Mouse (Mus musculus): ENCODE results near the gene Kcna6. TPM values are rescaled to one million over a fixed set of nuclear protein-coding genes. Genes with fewer than 3 reads are reported as not detected.

Kcna6 gene
- not detected in 3 replicates for total RNA-seq (2017)

DNA sequence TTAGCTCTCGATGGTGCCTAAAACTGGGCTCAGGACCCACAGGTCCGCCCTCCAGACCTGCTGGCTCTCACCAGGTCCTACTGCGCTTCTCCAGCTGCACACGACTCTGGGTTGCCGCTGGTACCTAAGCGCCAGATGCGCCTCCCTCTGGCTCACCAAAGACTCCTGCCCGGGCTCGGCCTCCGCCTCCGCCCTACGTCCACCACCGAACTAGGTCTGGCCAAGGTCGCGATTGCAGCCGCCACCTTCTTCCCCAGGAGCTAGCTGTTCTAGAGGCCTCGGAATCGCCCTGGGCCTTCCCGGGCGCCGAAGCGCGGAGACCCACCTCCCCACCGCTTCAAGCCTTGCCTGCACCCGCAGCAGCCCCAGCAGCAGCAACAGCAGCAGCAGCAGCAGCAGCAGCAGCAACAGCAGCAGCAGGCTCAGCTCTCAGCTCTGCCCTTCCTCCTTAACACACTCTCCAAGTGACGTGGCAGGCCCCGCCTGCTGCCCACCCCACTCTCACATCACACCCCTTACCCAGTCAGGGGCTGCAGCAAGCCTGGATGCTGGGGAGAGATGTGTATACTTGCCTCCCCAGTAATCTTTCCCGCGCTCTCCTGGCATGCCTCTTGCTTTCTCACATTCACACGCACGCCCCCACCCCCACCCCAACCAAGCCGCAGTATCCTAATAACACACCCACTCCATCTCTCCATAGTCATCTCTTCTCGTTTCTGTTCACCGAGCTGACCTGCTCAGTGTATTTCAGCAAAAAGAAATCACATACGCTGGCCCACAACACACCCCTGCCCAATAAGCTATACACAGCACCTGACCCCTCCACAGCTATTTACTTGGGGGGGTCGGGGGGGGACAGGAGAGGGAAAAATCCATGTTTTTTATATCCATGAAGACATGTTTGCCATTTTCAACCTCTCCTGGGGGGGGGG lies at the start of gene Kcna6:
TSS of gene Kcna6 (minus strand) at position 464 of the 932 bp plus-strand sequence.
- ATAC-seq (replicated peaks; ENCODE audit: insufficient number of reproducible peaks, low FRiP score, low TSS enrichment, poor library complexity, severe bottlenecking) = no peak

DNA sequence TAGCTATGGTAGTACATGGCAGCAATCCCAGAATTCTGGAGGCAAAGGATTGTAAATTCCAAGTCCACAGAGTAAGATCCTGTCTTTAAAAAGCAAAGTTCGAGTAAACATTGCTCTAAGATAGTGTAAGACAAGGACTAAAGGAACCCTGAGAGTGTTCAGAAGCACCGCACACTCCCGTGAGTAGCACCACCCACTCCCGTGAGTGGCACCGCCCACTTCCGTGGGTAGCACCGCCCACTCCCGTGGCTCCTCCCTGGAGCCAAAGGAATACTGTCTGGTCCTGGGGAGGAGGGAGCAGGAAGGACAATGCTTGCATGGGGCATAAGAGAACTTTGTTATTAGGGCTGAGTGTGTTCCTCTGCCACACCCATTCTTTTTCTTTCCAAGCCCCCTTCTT lies 48.4 kb upstream of the Kcna6 start:
- no peak for ATAC-seq (replicated peaks; ENCODE audit: insufficient number of reproducible peaks, low FRiP score, low TSS enrichment, poor library complexity, severe bottlenecking)

GRCm38 (mm10) chr6:126784206-126784605 lies 43.7 kb upstream of the Kcna6 start:
- ATAC-seq (replicated peaks; ENCODE audit: insufficient number of reproducible peaks, low FRiP score, low TSS enrichment, poor library complexity, severe bottlenecking) = no peak

DNA sequence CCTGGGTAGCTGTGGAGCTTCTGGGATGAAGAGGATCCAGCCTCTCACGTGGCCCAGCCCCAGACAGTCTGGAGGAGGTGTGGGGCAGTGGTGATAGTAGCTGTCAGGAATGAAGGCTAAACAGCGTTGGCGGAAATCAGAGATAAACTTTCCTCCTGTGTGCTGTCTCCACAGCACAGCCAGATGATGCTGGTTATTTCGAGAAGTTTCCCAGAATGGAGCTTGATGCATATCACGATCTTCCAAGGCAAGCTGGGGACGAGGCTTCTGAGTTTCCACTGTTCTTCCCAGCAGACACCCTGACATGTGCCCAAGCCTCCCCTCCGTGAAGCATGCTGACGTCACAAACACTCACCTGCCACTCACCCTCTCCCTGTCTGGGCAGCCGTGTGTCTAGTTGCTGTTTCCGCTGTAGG lies 43.2 kb upstream of the Kcna6 start:
- no peak for ATAC-seq (replicated peaks; ENCODE audit: insufficient number of reproducible peaks, low FRiP score, low TSS enrichment, poor library complexity, severe bottlenecking)

GRCm38 (mm10) chr6:126783056-126783455 lies 42.6 kb upstream of the Kcna6 start:
- no peak for ATAC-seq (replicated peaks; ENCODE audit: insufficient number of reproducible peaks, low FRiP score, low TSS enrichment, poor library complexity, severe bottlenecking)

DNA sequence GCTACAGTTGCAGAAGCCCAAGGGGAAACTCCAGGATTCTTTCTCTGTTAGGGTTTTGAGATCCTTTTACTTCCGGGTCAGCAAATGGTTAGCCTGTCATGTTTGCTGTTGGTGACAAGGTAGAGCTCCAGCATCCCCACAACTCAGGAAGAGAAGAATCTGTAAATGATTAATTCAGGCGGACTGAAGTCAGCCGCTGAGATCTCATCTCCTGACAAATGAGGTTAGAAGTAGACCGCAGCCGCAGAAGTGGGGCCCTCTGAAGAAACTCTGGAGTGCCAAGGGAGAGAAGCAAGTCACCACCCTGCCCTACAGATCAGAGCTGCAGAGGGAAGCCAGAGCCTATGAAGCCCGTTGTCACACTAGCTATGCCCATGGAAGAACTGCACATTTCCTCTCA lies 37.4 kb upstream of the Kcna6 start:
- no peak for ATAC-seq (replicated peaks; ENCODE audit: insufficient number of reproducible peaks, low FRiP score, low TSS enrichment, poor library complexity, severe bottlenecking)

DNA sequence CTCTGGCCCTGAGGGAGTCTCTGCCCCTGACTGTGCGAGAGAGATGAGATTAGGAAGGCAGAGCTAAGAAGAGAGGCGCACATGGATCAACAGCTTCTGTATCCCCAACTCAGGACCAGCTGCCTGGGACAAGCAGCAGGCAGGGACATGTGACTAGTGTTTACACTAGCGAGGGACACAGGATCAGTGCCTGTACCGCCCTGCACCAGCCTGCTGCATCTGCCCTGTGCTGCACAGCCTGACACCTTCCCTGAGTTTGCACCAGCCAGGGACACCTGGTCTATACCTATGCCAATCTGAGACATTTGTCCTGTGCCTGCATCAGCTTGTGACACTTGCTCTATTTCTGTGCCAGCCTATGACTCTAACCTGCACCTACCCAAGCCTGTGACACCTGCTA lies 33.4 kb upstream of the Kcna6 start:
- ATAC-seq (replicated peaks; ENCODE audit: insufficient number of reproducible peaks, low FRiP score, low TSS enrichment, poor library complexity, severe bottlenecking) = no peak

- no peak for ATAC-seq (replicated peaks; ENCODE audit: insufficient number of reproducible peaks, low FRiP score, low TSS enrichment, poor library complexity, severe bottlenecking)
Observed at GRCm38 (mm10) chr6:126772326-126772725, 31.9 kb upstream of the Kcna6 start.

DNA sequence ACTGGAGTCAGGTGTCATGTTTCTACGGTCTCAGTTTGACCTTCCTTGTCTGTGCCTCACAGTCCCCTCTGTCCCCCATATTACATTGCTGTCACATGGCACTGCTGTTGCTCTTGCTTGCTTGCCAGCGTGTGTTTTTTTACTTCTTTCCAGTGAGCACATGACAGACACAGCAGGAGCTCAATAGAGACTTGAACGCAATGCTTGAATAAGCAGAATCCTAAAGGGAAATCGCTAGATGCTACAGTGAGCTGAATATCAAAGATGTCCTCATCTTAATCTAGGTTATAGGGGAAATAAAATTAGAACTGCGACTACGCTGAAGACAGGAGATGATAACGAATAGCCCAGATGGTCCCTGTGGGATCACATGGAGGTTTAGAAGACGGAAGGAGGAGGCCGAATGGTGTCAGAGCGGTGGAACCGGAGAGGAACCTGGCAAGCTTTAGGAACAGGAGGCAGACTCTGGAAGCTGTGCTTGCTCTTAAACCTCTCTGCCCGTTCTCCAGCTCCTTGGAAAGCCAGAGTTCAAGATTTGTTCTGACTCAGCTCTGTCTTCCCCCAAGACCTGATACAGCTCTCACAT lies 29.8 kb upstream of the Kcna6 start:
- ATAC-seq (replicated peaks; ENCODE audit: insufficient number of reproducible peaks, low FRiP score, low TSS enrichment, poor library complexity, severe bottlenecking) = no peak

- ATAC-seq (replicated peaks; ENCODE audit: insufficient number of reproducible peaks, low FRiP score, low TSS enrichment, poor library complexity, severe bottlenecking) = no peak
Observed at GRCm38 (mm10) chr6:126768957-126769665, 28.6 kb upstream of the Kcna6 start.

GRCm38 (mm10) chr6:126767610-126768532 lies 27.4 kb upstream of the Kcna6 start:
- ATAC-seq (replicated peaks; ENCODE audit: insufficient number of reproducible peaks, low FRiP score, low TSS enrichment, poor library complexity, severe bottlenecking) = no peak

DNA sequence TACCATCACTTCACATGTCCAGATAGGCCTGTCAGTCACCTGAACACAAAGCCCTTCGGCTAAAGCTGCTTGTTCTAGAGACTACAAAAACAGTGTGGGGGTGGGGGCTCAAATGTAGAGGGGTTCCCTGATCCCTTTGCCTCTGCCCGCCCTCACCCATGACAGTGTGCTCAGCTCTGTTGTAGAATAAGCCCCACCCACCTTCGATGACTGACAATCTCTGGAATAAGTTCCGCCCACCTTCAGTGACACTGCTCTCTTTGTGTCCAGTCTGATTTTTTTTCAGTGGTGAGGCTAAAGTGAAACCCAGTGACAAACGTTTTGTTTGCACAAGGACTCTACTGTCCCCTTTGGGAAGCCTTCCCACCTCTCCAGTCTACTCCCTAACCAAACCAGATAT lies 26.1 kb upstream of the Kcna6 start:
- ATAC-seq (replicated peaks; ENCODE audit: insufficient number of reproducible peaks, low FRiP score, low TSS enrichment, poor library complexity, severe bottlenecking) = no peak

DNA sequence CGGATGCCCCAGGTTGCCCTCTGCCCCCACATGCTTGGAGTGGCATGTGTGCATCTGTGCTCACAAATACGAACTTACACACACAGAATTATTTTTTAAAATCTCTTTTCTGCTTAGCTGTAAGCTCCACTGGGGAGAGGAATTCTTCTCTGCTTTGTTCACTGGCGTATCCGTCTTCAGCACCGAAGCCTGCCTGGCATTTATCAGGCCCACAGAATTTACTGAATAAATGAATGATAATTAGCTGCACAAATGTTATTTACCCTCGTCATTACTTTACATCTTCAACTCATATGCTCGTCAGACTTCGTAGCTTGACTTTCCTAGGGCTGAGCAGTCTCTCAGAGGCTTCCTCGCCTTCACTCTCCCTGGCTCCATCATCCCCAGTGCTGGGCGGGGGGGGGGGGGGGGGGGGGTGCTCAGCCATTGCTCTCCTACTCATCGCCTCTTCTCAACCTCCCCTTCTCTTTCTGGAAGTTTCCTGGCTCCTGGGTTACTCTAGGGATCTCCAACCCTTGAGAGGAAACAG lies 24.2 kb upstream of the Kcna6 start:
- ATAC-seq (replicated peaks; ENCODE audit: insufficient number of reproducible peaks, low FRiP score, low TSS enrichment, poor library complexity, severe bottlenecking) = no peak

DNA sequence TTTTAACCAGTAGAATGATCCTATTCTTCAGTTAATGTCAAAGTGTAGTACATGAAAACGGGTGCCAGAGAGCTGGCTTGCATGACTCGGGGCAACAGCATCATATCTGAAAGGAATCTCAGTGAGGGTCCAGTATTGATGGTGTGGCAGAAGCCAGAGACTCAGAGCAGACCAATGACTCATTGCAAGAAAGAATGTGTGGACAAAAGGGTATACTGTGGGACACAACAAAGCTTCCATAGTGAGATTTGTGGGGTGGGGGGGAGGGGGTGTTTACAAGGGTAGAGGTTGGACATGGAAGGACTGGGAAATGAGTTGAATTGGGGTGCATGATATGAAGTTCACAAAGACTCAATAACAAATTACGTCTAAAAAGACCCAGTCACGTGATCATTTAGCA lies 20.9 kb upstream of the Kcna6 start:
- no peak for ATAC-seq (replicated peaks; ENCODE audit: insufficient number of reproducible peaks, low FRiP score, low TSS enrichment, poor library complexity, severe bottlenecking)

- no peak for ATAC-seq (replicated peaks; ENCODE audit: insufficient number of reproducible peaks, low FRiP score, low TSS enrichment, poor library complexity, severe bottlenecking)
Observed at GRCm38 (mm10) chr6:126755729-126756411, 15.4 kb upstream of the Kcna6 start.

- no peak for ATAC-seq (replicated peaks; ENCODE audit: insufficient number of reproducible peaks, low FRiP score, low TSS enrichment, poor library complexity, severe bottlenecking)
Observed at GRCm38 (mm10) chr6:126752520-126752919, 12.0 kb upstream of the Kcna6 start.

GRCm38 (mm10) chr6:126745888-126746287 lies 5.4 kb upstream of the Kcna6 start:
- no peak for ATAC-seq (replicated peaks; ENCODE audit: insufficient number of reproducible peaks, low FRiP score, low TSS enrichment, poor library complexity, severe bottlenecking)

GRCm38 (mm10) chr6:126742610-126743009 lies 2.1 kb upstream of the Kcna6 start:
- ATAC-seq (replicated peaks; ENCODE audit: insufficient number of reproducible peaks, low FRiP score, low TSS enrichment, poor library complexity, severe bottlenecking) = no peak

Data from monocyte, adult 5-6 weeks (primary cell).